Mouse (Mus musculus) monocyte, adult 5-6 weeks (primary cell): ENCODE data around the gene Zfp874b. TPM values are rescaled to one million over a fixed set of nuclear protein-coding genes. Genes with fewer than 3 reads are reported as not detected.
"Not testable (repeated sequence)": the region's sequence is repeated elsewhere in the genome, so short reads cannot be mapped to it uniquely, and the experiment has no call there.

ENCODE experiments used
- ATAC-seq: fragments of 153-309, 156-312 bp; replicated peaks from 2 replicates; pipeline ENCODE4 v1.8.0; 2017; ENCODE audit warnings: mild to moderate bottlenecking; ENCODE audit not compliant: low TSS enrichment, insufficient number of reproducible peaks, severe bottlenecking, poor library complexity, low FRiP score
- total RNA-seq: library from RNA; stranded (forward); fragments of 200-1000, 200-491, 200-594 nt; gene quantifications from 3 replicates; pipeline ENCODE4 v1.2.3, GENCODE M21; 2017

The Zfp874b gene
- total RNA-seq = 7.0 to 23.5 TPM (median 15.8 TPM) in 3 replicates

- peak; percentile 96 for ATAC-seq
Measured at GRCm38 (mm10) chr13:67483625-67484423, at the start of gene Zfp874b. Gene Zfp874b, minus strand, starts transcription at chr13:67484258.

GRCm38 (mm10) chr13:67527049-67527730, 43.1 kb upstream of the Zfp874b start:
- no peak for ATAC-seq

GRCm38 (mm10) chr13:67525753-67526410, 41.8 kb upstream of the Zfp874b start, which contains the start of the genes Gm26965 and Zfp87:
Gene Gm26965, minus strand, starts transcription at chr13:67526151.
Gene Zfp87, minus strand, starts transcription at chr13:67526177.
- ATAC-seq = peak; percentile 99

GRCm38 (mm10) chr13:67500908-67501307, 16.9 kb upstream of the Zfp874b start:
- ATAC-seq = no peak

- ATAC-seq = peak; percentile 97
Measured at GRCm38 (mm10) chr13:67500084-67500719, 16.1 kb upstream of the Zfp874b start, which contains the start of gene Zfp58. Gene Zfp58, minus strand, starts transcription at chr13:67500555.

- no peak for ATAC-seq
Measured at GRCm38 (mm10) chr13:67495631-67496030, 11.6 kb upstream of the Zfp874b start.

- ATAC-seq = no peak
Measured at GRCm38 (mm10) chr13:67484424-67484811, 360 bp upstream of the Zfp874b start.

- no peak for ATAC-seq
Measured at GRCm38 (mm10) chr13:67481528-67481927, 2.5 kb downstream of the Zfp874b start.

GRCm38 (mm10) chr13:67469274-67469673, 14.8 kb downstream of the Zfp874b start:
- ATAC-seq = no peak

- peak; percentile 94 for ATAC-seq
Measured at GRCm38 (mm10) chr13:67463506-67464185, 20.4 kb downstream of the Zfp874b start.

- ATAC-seq = no peak
Measured at GRCm38 (mm10) chr13:67452021-67452309, 32.1 kb downstream of the Zfp874b start.

- ATAC-seq = peak; percentile 98
Measured at GRCm38 (mm10) chr13:67451172-67452020, 32.7 kb downstream of the Zfp874b start, which contains the start of gene Zfp874a. Gene Zfp874a, minus strand, starts transcription at chr13:67451624.

- not testable (repeated sequence) for ATAC-seq
Measured at GRCm38 (mm10) chr13:67437095-67437494, 47.0 kb downstream of the Zfp874b start.

GRCm38 (mm10) chr13:67428116-67428515, 55.9 kb downstream of the Zfp874b start:
- no peak for ATAC-seq

GRCm38 (mm10) chr13:67425699-67426098, 58.4 kb downstream of the Zfp874b start:
- not testable (repeated sequence) for ATAC-seq

- not testable (repeated sequence) for ATAC-seq
Measured at GRCm38 (mm10) chr13:67422532-67422931, 61.5 kb downstream of the Zfp874b start.
